ENCODE assay signal across 15 mouse cellular contexts in the genomic region with DNA sequence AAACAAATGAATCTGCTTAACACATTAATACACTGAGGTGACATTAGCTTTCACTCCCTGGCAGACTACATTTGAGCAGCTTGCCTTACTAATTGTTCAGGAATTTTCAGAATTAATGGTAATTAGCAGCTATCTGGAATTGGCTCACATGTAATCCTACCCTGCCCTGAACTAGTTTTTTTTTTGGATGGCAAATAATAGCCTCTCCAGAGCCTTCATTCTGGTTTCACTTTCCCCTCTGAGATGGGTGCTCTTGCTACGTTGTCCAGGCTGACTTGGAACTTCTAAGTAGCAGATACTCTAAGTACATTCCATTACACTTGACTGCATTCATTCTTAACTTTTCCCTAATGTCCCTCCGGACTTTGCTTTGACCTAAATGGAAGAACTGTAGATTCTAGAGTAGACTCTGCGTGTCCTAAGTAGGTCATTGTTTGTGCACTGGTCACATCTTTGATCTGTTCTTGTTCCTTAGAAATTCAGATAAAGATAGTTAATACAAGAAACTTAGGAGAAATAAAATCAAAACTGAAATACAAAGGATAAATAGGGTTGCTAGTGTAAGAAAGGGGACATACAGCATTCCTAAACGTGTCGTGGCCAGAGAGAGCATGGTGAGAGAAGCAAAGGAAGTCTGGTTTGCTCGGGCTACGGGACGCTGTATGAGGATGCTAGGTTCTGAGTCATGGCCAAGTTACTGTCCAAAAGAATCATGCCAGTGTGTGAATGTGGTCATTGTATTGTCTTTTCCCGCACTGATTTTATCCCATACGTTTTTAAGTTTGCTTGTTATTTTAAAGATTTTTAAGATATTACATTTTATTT. TPM values are rescaled to one million over a fixed set of nuclear protein-coding genes. Genes with fewer than 3 reads are reported as not detected.
DNase-seq lines count a peak whose midpoint lies in the region; ATAC-seq and TF ChIP-seq lines count a peak whose summit lies in the region.
"Had no signal": no experiment of that assay in that cellular context is flagged by ENCODE, and none has a peak within 500 bp of the region (broad histone marks: within the 10 kb centered on the region; RNA-seq: fewer than 3 reads in every experiment).

No protein-coding gene starts in this region.

- DNase-seq in heart, adult 18-20 months = peak; percentile 20 to 22
- DNase-seq in heart, adult 11 months = no peak
- no peak for DNase-seq in left cerebral cortex, adult 2 months (ENCODE audit: extremely low spot score in 1 of 2, low spot score in 2 of 2)
- DNase-seq in left cerebral cortex, postnatal 10 days (ENCODE audit: extremely low spot score in 1 of 2, low spot score in 2 of 2) = no peak
- peak; percentile 5 for DNase-seq in R1 (ENCODE audit: low read depth, low spot score)
- DNase-seq in embryo, embryonic 10.5 days (ENCODE audit: low spot score) = no peak
- DNase-seq: thymus, adult 2 months had no signal

- TF ChIP-seq CTCF in left cerebral cortex, adult 2 months (IDR thresholded peaks at IDR 0.05) = no peak

- H3K4me1 ChIP-seq in intestine, embryonic 15.5 days (replicated peaks) = no peaks in the 10 kb centered on the region
- H3K4me1 ChIP-seq: hindbrain, embryonic 13.5 days; midbrain, embryonic 10.5 days had no signal

- intact Hi-C loops in left cerebral cortex, adult 2 months (cut with DNase I) = no loop called here
- intact Hi-C loops in left cerebral cortex, postnatal 10 days (cut with DNase I) = no loop called here

- 0 out of 2 replicates have a peak, but pooled peaks have one; percentile 34 for ATAC-seq in megakaryocyte progenitor cell, adult 5-6 weeks (replicated peaks; ENCODE audit: poor library complexity)
- ATAC-seq in intestine, embryonic 15.5 days = no peak
- ATAC-seq: activated CD4-positive, CD25-positive, alpha-beta regulatory T cell, adult 4 months had no signal

- H3K27ac ChIP-seq in left cerebral cortex, adult 2 months = peak overlapping the region; percentile 68
- H3K27ac ChIP-seq in intestine, embryonic 15.5 days = no peak overlapping the region
- H3K27ac ChIP-seq: hindbrain, embryonic 13.5 days; liver, embryonic 14.5 days; midbrain, embryonic 10.5 days had no signal

- no peak overlapping the region for H3K4me2 ChIP-seq in intestine, embryonic 15.5 days (replicated peaks)
- H3K4me2 ChIP-seq: hindbrain, embryonic 13.5 days had no signal

- H3K9me3 ChIP-seq in intestine, embryonic 15.5 days = no peaks in the 10 kb centered on the region
- H3K9me3 ChIP-seq: hindbrain, embryonic 13.5 days; midbrain, embryonic 10.5 days had no signal

- no peaks in the 10 kb centered on the region for H3K27me3 ChIP-seq in intestine, embryonic 15.5 days (replicated peaks)
- H3K27me3 ChIP-seq: hindbrain, embryonic 13.5 days had no signal

- 84% methylated on average over 10 of the region's 10 CpGs for WGBS in intestine, embryonic 15.5 days

- H3K36me3 ChIP-seq in intestine, embryonic 15.5 days = no peaks in the 10 kb centered on the region

- H3K4me3 ChIP-seq in left cerebral cortex, adult 2 months = peak overlapping the region; percentile 20; the same call in 1 of the 2 replicates
- H3K4me3 ChIP-seq in intestine, embryonic 15.5 days (replicated peaks) = no peak overlapping the region
- H3K4me3 ChIP-seq: hindbrain, embryonic 13.5 days; midbrain, embryonic 10.5 days had no signal

- no peak overlapping the region for H3K9ac ChIP-seq in intestine, embryonic 15.5 days
- H3K9ac ChIP-seq: hindbrain, embryonic 13.5 days; liver, embryonic 14.5 days had no signal

RNA-seq across cellular contexts. Expression of a gene that starts 8.7 kb away (rescaled TPM):
- not detected for total RNA-seq in heart, adult 18-20 months (2021)
- total RNA-seq in left cerebral cortex, adult 2 months (2021) = 100 to 1,000 TPM in 1 of 2 experiments, 10 to 100 TPM in 1; 95.1 to 116 TPM
- total RNA-seq in left cerebral cortex, postnatal 10 days (2021) = 10 to 100 TPM; 80.0 to 90.9 TPM
- total RNA-seq in megakaryocyte progenitor cell, adult 5-6 weeks (2015) = 0.67 and 0.98 TPM in 2 replicates
- 0.14 and 0.33 TPM in 2 replicates for total RNA-seq in megakaryocyte progenitor cell, adult 5-6 weeks (2017)
- 0.19 and 0.34 TPM in 2 replicates for polyA plus RNA-seq in intestine, embryonic 15.5 days (2015; fragmentation: Nextera tagmentation; extraction: Ambion mirVana)
- polyA plus RNA-seq: activated CD4-positive, CD25-positive, alpha-beta regulatory T cell, adult 4 months; gonadal fat pad, adult 2 months had no signal

RNA-seq across cellular contexts. Expression of a gene that starts 28.4 kb away (rescaled TPM):
- 1 to 10 TPM in 1 of 2 experiments, under 1 TPM in 1; 0.30 to 2.2 TPM for total RNA-seq in heart, adult 18-20 months (2021)
- under 1 TPM; 0.30 to 0.91 TPM for total RNA-seq in left cerebral cortex, adult 2 months (2021)
- 1 to 10 TPM in 1 of 2 experiments, under 1 TPM in 1; 0.94 to 1.3 TPM for total RNA-seq in left cerebral cortex, postnatal 10 days (2021)
- 454 and 486 TPM in 2 replicates for total RNA-seq in megakaryocyte progenitor cell, adult 5-6 weeks (2015)
- 75.7 and 78.7 TPM in 2 replicates for total RNA-seq in megakaryocyte progenitor cell, adult 5-6 weeks (2017)
- 0.42 and 1.2 TPM in 2 replicates for polyA plus RNA-seq in intestine, embryonic 15.5 days (2015; fragmentation: Nextera tagmentation; extraction: Ambion mirVana)
- polyA plus RNA-seq: hindbrain, embryonic 13.5 days; midbrain, embryonic 10.5 days had no signal

RNA-seq across cellular contexts. Expression of a gene that starts 35.2 kb away (rescaled TPM):
- total RNA-seq in heart, adult 18-20 months (2021) = not detected
- total RNA-seq in left cerebral cortex, adult 2 months (2021) = not detected
- total RNA-seq in left cerebral cortex, postnatal 10 days (2021) = under 1 TPM in 1 of 2 experiments, not detected in 1; 0.13 TPM
- total RNA-seq in megakaryocyte progenitor cell, adult 5-6 weeks (2015) = 30.6 and 31.5 TPM in 2 replicates
- 3.9 and 5.5 TPM in 2 replicates for total RNA-seq in megakaryocyte progenitor cell, adult 5-6 weeks (2017)
- polyA plus RNA-seq in intestine, embryonic 15.5 days (2015; fragmentation: Nextera tagmentation; extraction: Ambion mirVana) = 0.40 and 0.51 TPM in 2 replicates
- total RNA-seq: left cerebral cortex, postnatal 36 days had no signal

RNA-seq across cellular contexts. Expression of a gene that starts 35.2 kb away (rescaled TPM):
- total RNA-seq in heart, adult 18-20 months (2021) = 1 to 10 TPM; 1.5 to 1.6 TPM
- 10 to 100 TPM; 11.6 TPM for total RNA-seq in left cerebral cortex, adult 2 months (2021)
- 1 to 10 TPM; 4.7 to 6.1 TPM for total RNA-seq in left cerebral cortex, postnatal 10 days (2021)
- total RNA-seq in megakaryocyte progenitor cell, adult 5-6 weeks (2015) = 19.5 and 20.0 TPM in 2 replicates
- total RNA-seq in megakaryocyte progenitor cell, adult 5-6 weeks (2017) = 17.5 and 24.0 TPM in 2 replicates
- polyA plus RNA-seq in intestine, embryonic 15.5 days (2015; fragmentation: Nextera tagmentation; extraction: Ambion mirVana) = 3.2 and 3.7 TPM in 2 replicates

Comparison
In these comparisons a context has a peak if more than half of its experiments do, and no peak if none do; other contexts are left out.
1. DNase-seq: peak in heart, adult 18-20 months (2 of 2) and R1 (single experiment); none in heart, adult 11 months (single experiment), left cerebral cortex, adult 2 months (0 of 2), left cerebral cortex, postnatal 10 days (0 of 2) and embryo, embryonic 10.5 days (single experiment).
2. RNA of a gene that starts 8.7 kb away (total RNA-seq): 95.1 to 116 TPM in left cerebral cortex, adult 2 months and 80.0 to 90.9 TPM in left cerebral cortex, postnatal 10 days; 0.14 to 0.98 TPM in megakaryocyte progenitor cell, adult 5-6 weeks and not detected in heart, adult 18-20 months; every median in the first group is over 10 times any median in the second.
3. RNA of a gene that starts 28.4 kb away (total RNA-seq): 75.7 to 486 TPM in megakaryocyte progenitor cell, adult 5-6 weeks; 0.30 to 2.2 TPM in heart, adult 18-20 months, 0.94 to 1.3 TPM in left cerebral cortex, postnatal 10 days and 0.30 to 0.91 TPM in left cerebral cortex, adult 2 months; every median in the first group is over 10 times any median in the second.
4. RNA of a gene that starts 35.2 kb away (total RNA-seq): 3.9 to 31.5 TPM in megakaryocyte progenitor cell, adult 5-6 weeks; 0.13 TPM in left cerebral cortex, postnatal 10 days, not detected in heart, adult 18-20 months and not detected in left cerebral cortex, adult 2 months; every median in the first group is over 4 times any median in the second.